Mouse (Mus musculus): ENCODE measurements around the gene Tut7. TPM values are rescaled to one million over a fixed set of nuclear protein-coding genes. Genes with fewer than 3 reads are reported as not detected.

The Tut7 gene
- 14.5 and 14.6 TPM in 2 replicates for polyA plus RNA-seq (2012; rRNA removed)

GRCm38 (mm10) chr13:59822507-59823462 is at the start of gene Tut7:
Gene Tut7, minus strand, starts transcription at chr13:59823147.
- Histone ChIP-seq H3K27ac (ENCODE audit: insufficient read depth, low read depth, low read length) (peak within 1 kb of the TSS; percentile 95), H3K4me3 (ENCODE audit: insufficient read depth, low read depth, low read length) (peak within 1 kb of the TSS; percentile 89), H3K36me3 (ENCODE audit: control insufficient read depth, insufficient read depth, low read length) (no peaks in the 10 kb centered on the region; the same call in 1 of the 2 replicates), H3K27me3 (replicated peaks; ENCODE audit: control insufficient read depth, insufficient read depth, low read length) (no peaks in the 10 kb centered on the region), H3K4me1 (ENCODE audit: control insufficient read depth, insufficient read depth, low read length) (peaks cover 7% of the 10 kb centered on the region; the same call in 1 of the 2 replicates)
- TF ChIP-seq POLR2A (IDR thresholded peaks at IDR 0.05; ENCODE audit: low read depth, low read length), result peak; percentile 85
- TF ChIP-seq CTCF (conservative IDR thresholded peaks at IDR 0.05; ENCODE audit: insufficient read depth, insufficient read length, low read depth, low read length), result no peak
- under 1% methylated on average over 100 of the region's 100 CpGs for WGBS
- peak; percentile 97 for DNase-seq

GRCm38 (mm10) chr13:59872446-59872845 is 49.5 kb upstream of the Tut7 start:
- TF ChIP-seq POLR2A (IDR thresholded peaks at IDR 0.05; ENCODE audit: low read depth, low read length) (no peak), CTCF (conservative IDR thresholded peaks at IDR 0.05; ENCODE audit: insufficient read depth, insufficient read length, low read depth, low read length) (no peak)
- Histone ChIP-seq H3K36me3 (ENCODE audit: control insufficient read depth, insufficient read depth, low read length) (no peaks in the 10 kb centered on the region), H3K27ac (ENCODE audit: insufficient read depth, low read depth, low read length) (no peak overlapping the region), H3K4me3 (ENCODE audit: insufficient read depth, low read depth, low read length) (no peak overlapping the region), H3K27me3 (replicated peaks; ENCODE audit: control insufficient read depth, insufficient read depth, low read length) (no peaks in the 10 kb centered on the region), H3K4me1 (ENCODE audit: control insufficient read depth, insufficient read depth, low read length) (no peaks in the 10 kb centered on the region; the same call in 1 of the 2 replicates)
- 59% methylated on average over 7 of the region's 7 CpGs for whole genome bisulfite sequencing
- peak; percentile 56 for DNase-seq

GRCm38 (mm10) chr13:59870004-59870403 is 47.1 kb upstream of the Tut7 start:
- no peak for TF ChIP-seq CTCF (conservative IDR thresholded peaks at IDR 0.05; ENCODE audit: insufficient read depth, insufficient read length, low read depth, low read length)
- TF ChIP-seq POLR2A (IDR thresholded peaks at IDR 0.05; ENCODE audit: low read depth, low read length), result no peak
- Histone ChIP-seq H3K4me1 (ENCODE audit: control insufficient read depth, insufficient read depth, low read length) (no peaks in the 10 kb centered on the region), H3K27me3 (replicated peaks; ENCODE audit: control insufficient read depth, insufficient read depth, low read length) (no peaks in the 10 kb centered on the region), H3K27ac (ENCODE audit: insufficient read depth, low read depth, low read length) (no peak overlapping the region), H3K36me3 (ENCODE audit: control insufficient read depth, insufficient read depth, low read length) (no peaks in the 10 kb centered on the region), H3K4me3 (ENCODE audit: insufficient read depth, low read depth, low read length) (no peak overlapping the region)
- WGBS, result 86% methylated on average over 5 of the region's 5 CpGs
- DNase-seq, result no peak

DNA sequence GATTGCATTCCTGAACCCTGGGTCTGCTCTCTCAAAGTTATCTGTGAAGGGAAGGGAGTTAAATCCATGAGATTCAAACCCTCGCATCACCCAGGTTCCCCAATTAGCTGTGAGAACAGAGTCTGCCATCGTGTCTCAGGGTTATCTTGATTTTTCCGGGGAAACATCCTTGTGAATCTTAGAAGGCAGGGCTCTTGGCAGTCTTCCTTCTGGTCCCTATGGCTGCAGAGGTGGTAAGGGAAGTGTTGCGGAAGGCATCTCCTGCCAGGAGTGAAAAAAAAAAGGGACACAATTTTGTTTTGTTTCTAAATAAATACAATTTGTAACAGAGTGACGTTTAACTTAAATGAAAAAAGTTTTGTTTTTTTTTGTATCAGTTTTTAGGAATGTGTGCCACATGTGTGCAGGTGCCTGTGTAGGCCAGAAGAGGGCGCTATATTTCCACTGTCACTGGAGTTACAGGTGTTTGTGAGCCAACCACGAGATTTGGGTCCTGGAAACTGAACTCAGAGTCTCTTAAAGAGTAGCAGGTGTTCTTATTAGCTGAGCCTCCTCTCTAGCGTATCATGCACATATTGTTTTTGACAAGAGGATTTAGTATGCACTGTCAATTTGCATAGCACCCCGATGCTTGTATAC is 45.2 kb upstream of the Tut7 start:
- Histone ChIP-seq H3K4me3 (ENCODE audit: insufficient read depth, low read depth, low read length) (no peak overlapping the region), H3K36me3 (ENCODE audit: control insufficient read depth, insufficient read depth, low read length) (no peaks in the 10 kb centered on the region), H3K4me1 (ENCODE audit: control insufficient read depth, insufficient read depth, low read length) (no peaks in the 10 kb centered on the region), H3K27me3 (replicated peaks; ENCODE audit: control insufficient read depth, insufficient read depth, low read length) (no peaks in the 10 kb centered on the region), H3K27ac (ENCODE audit: insufficient read depth, low read depth, low read length) (no peak overlapping the region)
- TF ChIP-seq POLR2A (IDR thresholded peaks at IDR 0.05; ENCODE audit: low read depth, low read length), result no peak
- TF ChIP-seq CTCF (conservative IDR thresholded peaks at IDR 0.05; ENCODE audit: insufficient read depth, insufficient read length, low read depth, low read length), result no peak
- WGBS, result 81% methylated on average over 9 of the region's 9 CpGs
- no peak for DNase-seq

DNA sequence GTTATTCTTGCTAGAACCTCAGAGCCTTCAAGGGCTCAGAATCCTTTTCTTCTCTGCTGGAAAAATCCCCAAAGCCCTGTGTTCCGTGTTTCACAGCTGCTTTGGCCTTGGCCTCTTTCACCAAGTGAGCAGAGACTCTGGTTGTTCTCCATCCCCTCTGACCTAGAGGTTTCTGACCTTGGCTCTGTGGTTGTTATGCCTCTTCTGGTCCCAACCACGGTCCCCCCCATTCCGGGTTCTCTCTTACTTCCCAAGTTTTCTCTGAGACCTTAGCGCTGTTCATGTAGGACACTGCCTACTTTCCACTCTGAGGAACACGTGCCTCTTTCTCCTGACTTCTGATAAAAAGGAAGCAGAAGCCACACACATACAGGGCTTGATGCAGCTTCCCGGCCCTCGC is 44.2 kb upstream of the Tut7 start:
- Histone ChIP-seq H3K4me3 (ENCODE audit: insufficient read depth, low read depth, low read length) (no peak overlapping the region), H3K4me1 (ENCODE audit: control insufficient read depth, insufficient read depth, low read length) (no peaks in the 10 kb centered on the region), H3K36me3 (ENCODE audit: control insufficient read depth, insufficient read depth, low read length) (no peaks in the 10 kb centered on the region), H3K27me3 (replicated peaks; ENCODE audit: control insufficient read depth, insufficient read depth, low read length) (no peaks in the 10 kb centered on the region), H3K27ac (ENCODE audit: insufficient read depth, low read depth, low read length) (no peak overlapping the region)
- 74% methylated on average over 7 of the region's 7 CpGs for WGBS
- DNase-seq, result no peak
- no peak for TF ChIP-seq CTCF (conservative IDR thresholded peaks at IDR 0.05; ENCODE audit: insufficient read depth, insufficient read length, low read depth, low read length)
- no peak for TF ChIP-seq POLR2A (IDR thresholded peaks at IDR 0.05; ENCODE audit: low read depth, low read length)

GRCm38 (mm10) chr13:59859515-59859914 is 36.6 kb upstream of the Tut7 start:
- Histone ChIP-seq H3K4me3 (ENCODE audit: insufficient read depth, low read depth, low read length) (no peak overlapping the region), H3K4me1 (ENCODE audit: control insufficient read depth, insufficient read depth, low read length) (no peaks in the 10 kb centered on the region), H3K36me3 (ENCODE audit: control insufficient read depth, insufficient read depth, low read length) (no peaks in the 10 kb centered on the region), H3K27ac (ENCODE audit: insufficient read depth, low read depth, low read length) (no peak overlapping the region), H3K27me3 (replicated peaks; ENCODE audit: control insufficient read depth, insufficient read depth, low read length) (no peaks in the 10 kb centered on the region)
- no peak for DNase-seq
- WGBS, result 66% methylated on average over 7 of the region's 7 CpGs
- no peak for TF ChIP-seq CTCF (conservative IDR thresholded peaks at IDR 0.05; ENCODE audit: insufficient read depth, insufficient read length, low read depth, low read length)
- no peak for TF ChIP-seq POLR2A (IDR thresholded peaks at IDR 0.05; ENCODE audit: low read depth, low read length)
